Mouse (Mus musculus): ENCODE data around the gene Peg10. TPM values are rescaled to one million over a fixed set of nuclear protein-coding genes. Genes with fewer than 3 reads are reported as not detected.
"Not testable (repeated sequence)": the region's sequence is repeated elsewhere in the genome, so short reads cannot be mapped to it uniquely, and the experiment has no call there.

Peg10 gene
- total RNA-seq, 2 experiments from 2014 or later = 283 to 299 TPM

DNA sequence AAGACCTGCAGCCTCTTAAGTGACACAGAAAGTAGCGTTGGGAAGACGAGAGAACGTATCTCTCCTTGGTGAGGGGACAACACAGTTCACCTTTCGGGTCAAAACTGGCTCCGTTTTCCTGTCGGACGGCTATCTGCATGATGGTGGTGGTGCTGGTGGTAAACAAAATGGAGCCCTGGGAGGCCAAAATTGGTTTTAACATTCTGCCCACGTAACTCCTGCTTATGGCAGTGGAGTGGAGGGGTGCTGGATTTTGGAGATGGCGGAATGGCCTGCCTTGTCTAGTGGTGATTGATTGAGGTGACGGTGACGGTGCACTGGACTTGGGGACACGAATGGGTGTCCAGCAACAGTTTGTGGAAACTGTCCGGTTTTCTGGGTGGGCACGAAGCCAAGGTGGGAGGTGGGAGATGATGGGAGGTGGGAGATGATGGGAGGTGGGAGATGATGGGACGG is 1.4 kb downstream of the Peg10 start:
- DNase-seq = peak; percentile 74

- DNase-seq = peak; percentile 97
These were observed 2.0 kb downstream of the Peg10 start for GRCm38 (mm10) chr6:4749091-4749490.

GRCm38 (mm10) chr6:4751355-4751754 is 4.2 kb downstream of the Peg10 start:
- DNase-seq = no peak

DNA sequence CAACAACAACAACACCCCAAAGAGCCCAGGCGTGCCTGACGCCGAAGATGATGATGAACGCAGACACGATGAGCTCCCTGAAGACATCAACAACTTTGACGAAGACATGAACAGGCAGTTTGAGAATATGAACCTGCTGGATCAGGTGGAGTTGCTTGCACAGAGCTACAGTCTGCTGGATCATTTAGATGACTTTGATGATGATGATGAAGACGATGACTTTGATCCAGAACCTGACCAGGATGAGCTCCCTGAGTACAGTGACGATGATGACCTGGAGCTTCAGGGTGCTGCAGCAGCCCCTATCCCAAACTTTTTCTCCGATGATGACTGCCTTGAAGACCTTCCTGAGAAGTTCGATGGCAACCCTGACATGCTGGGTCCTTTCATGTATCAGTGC is 7.2 kb downstream of the Peg10 start:
- no peak for DNase-seq

GRCm38 (mm10) chr6:4754886-4755285 is 7.8 kb downstream of the Peg10 start:
- no peak for DNase-seq

DNA sequence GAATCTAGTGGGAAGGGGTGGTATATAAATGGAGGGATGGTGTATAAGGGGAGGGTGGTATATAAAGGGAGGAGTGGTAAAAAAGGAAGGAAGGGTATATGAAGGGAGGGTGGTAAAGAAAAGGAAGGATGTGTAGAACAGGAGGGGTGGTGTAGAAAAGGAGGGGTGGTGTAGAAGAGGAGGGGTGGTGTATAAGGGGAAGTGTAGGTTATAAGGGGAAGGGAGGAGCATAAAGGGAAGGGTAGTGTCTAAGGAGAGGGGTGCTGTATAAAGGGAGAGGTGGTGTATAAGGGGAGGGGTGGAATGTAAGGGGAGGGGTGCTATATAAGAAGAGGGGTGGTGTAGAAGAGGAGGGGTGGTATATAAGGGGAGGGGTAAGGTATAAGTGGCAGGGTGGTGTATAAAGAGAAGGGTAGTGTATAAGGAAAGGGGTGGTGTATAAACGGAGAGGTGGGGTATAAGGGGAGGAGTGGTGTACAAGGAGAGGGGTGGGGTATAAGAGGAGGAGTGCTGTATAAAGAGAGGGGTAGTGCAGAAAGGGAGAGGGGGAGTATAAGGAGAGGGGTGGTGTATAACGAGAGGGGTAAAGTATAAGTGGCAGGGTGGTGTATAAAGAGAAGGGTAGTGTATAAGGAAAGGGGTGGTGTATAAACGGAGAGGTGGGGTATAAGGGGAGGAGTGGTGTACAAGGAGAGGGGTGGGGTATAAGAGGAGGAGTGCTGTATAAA is 14.5 kb downstream of the Peg10 start:
- DNase-seq = not testable (repeated sequence)

DNA sequence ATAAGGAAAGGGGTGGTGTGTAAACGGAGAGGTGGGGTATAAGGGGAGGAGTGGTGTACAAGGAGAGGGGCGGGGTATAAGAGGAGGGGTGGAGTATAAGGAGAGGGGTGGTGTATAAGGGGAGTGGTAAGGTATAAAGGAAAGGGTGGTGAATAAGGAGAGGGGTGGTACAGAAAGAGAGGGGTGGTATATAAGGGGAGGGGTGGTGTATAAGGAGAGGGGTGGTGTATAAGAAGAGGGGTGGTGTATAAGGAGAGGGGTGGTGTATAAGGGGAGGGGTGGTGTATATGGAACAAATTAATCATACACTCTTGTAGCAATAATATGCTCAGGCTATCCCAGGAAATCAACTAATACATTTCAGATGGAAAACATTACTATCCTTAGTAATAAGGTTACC is 15.1 kb downstream of the Peg10 start:
- DNase-seq = no peak

GRCm38 (mm10) chr6:4796281-4796680 is 49.2 kb downstream of the Peg10 start:
- DNase-seq = no peak

DNA sequence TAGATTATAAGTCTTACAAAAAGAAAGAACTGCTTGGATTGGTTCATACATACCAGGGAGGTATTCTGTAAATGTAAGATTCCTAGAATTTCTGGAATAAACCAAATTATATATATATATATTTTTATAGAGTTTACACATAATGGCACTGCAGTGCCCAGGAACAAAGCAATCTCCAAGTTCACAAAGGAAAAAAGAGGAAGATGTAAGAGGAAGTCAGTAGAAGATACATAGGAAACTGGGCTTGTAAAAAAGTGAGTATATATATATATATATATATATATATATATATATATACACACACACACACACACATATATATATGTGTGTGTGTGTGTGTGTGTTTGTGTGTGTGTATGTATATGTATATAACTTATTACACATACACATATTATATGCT is 50.2 kb downstream of the Peg10 start:
- not testable (repeated sequence) for DNase-seq

GRCm38 (mm10) chr6:4798382-4798781 is 51.3 kb downstream of the Peg10 start:
- DNase-seq = no peak

DNA sequence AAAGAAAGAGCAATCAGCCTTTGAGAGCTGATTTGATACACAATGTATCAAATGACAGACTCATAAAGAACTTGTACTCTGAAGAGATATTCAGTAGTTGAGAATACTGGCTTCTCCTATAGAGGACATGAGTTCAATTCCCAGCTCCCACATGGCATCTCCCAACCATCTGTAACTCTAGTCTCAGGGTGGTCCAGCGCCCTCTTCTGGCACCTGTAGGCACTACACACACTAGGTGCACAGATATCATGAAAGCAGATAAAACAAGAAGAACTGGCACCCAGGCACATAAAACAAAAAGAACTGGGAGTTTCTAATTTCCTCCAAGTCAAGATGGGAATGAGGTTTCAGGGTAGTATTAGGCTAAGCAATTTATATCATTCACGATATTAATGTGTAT is 52.3 kb downstream of the Peg10 start:
- no peak for DNase-seq

DNA sequence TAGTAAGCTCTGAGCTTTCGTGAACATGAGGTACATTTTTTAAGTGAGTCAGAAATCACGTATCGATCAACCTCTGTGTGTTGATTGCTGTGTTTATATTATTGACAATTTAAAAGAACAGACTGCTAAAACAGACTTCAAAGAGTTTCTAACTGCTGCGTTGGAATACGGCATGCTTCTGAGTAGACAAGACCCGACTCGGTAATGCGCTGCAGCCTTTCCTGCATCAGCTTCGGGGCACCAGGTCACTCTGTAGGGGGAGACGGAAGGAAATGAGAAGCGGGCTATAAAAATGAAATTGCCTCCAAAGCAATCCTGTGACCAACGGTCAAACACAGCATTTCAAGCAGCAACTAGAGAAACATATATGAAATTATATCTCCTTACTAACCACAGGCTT is 59.9 kb downstream of the Peg10 start:
- no peak for DNase-seq

Other genes with a start within 250 kb of the Peg10 start
- 1,000 to 10,000 TPM in 1 of 2 experiments, 100 to 1,000 TPM in 1; 549 to 1,048 TPM for gene Col1a2, start 242.5 kb upstream of the Peg10 start, total RNA-seq (2021)
- 10 to 100 TPM; 32.7 to 34.9 TPM for gene Casd1, start 146.5 kb upstream of the Peg10 start, total RNA-seq (2021)
- 10 to 100 TPM; 57.3 to 65.7 TPM for gene Sgce, start 99 bp upstream of the Peg10 start, total RNA-seq (2021)
- 10 to 100 TPM; 31.6 to 49.9 TPM for gene Ppp1r9a, start 155.6 kb downstream of the Peg10 start, total RNA-seq (2021)